Mouse (Mus musculus): Measurements from ENCODE around the gene Ntn4.

Gene Ntn4

DNA sequence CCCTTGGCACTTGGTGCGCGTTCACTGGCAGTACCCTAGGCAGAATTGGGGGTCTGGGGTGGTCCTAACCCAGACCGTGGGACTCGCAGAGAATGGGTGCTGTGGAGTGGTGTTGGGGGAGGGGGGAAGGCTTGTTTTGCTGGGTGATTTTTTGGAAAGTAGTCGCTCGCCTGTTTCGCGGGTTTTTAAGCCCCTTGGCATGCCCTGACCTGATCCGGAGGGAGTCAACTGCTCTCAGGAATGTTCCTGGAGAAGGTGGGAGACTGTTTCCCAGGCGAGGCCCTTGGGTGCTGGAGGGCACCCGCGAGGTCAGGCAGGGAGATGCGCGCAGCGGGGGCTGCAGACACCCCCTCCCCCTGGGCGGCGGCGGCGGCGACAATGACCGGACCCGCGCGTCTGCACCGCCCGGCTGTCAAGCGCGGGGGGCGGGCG lies at the start of gene Ntn4:
Ntn4 (plus strand) TSS at position 161 of the 432 bp plus-strand sequence.
- no peak for DNase-seq (ENCODE audit: low spot score)

DNA sequence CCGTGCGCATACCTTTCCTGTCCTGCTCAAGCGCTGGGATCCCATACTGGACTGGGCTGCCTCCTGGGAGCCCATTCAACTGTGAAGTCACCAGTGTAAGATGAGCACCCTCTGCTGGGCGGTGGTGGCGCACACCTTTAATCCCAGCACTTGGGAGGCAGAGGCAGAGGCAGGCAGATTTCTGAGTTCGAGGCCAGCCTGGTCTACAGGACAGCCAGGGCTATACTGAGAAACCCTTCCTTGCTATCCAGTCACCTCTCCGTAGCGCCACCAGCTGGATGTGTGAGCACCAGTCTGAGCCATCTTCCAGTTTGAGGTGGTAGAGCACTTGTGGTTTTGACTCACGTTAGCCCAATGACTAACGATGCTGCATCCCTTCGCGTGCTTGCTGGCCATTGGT lies 48.0 kb upstream of the Ntn4 start:
- DNase-seq (ENCODE audit: low spot score) = no peak

DNA sequence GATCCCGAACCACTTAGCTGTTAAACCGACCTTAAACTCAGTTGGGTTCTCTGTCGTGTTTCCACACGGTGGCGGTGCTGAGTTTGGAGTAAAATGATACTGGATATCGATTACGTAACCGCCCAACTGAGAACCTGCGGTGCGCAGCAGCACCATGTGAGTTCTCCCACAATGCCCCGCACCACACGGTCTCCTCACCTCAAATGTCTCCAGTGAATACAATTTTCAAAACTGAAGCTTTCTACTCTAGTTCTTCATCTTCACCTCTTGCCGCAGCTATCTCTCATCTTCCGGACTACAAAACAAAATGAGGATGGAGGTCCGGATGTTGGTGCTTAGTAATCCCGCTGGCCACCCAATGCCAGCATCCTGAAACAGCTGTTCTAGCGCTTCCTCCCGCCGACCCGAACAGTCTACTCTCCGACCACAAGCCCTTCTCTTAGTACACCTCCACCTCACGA lies 46.4 kb upstream of the Ntn4 start:
- DNase-seq (ENCODE audit: low spot score) = peak; percentile 80

DNA sequence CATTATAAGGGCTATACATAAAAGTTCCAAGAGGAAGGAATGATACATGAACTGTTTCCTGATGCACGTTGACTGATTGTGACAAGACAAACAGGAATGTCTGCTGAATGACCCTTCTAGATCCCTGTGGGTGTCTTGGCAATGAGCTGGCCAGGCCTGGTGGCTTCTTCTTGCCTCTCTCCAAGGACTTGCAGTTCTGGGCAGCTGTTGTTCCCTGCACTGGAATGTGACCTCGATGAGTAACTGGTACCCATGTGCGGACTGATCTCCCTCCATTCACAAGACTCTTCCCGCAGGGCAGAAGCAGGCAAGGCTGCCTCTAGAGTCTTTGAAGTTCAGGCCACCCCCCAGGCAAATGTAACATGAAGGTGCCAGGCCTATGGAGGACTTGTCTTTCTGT lies 44.6 kb upstream of the Ntn4 start:
- no peak for DNase-seq (ENCODE audit: low spot score)

DNA sequence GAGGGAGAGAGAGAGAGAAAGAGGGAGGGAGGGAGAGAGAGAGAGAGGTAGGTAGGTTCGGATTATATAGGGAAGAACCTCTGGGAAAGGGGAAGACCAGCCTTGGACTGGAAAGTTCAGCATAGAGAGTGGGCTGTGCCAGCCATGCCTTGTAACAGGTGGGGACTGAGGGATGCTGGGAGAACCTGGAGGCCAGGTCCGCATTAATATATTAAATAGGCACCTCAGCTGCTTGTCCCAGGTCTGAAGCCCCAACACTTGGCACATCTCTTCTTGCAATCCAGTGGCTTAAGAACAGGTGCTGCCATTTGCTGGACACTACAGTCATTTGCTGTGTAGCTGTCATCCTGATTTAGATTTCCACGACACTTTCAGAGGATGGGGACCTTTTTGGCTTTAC lies 43.8 kb upstream of the Ntn4 start:
- no peak for DNase-seq (ENCODE audit: low spot score)

DNA sequence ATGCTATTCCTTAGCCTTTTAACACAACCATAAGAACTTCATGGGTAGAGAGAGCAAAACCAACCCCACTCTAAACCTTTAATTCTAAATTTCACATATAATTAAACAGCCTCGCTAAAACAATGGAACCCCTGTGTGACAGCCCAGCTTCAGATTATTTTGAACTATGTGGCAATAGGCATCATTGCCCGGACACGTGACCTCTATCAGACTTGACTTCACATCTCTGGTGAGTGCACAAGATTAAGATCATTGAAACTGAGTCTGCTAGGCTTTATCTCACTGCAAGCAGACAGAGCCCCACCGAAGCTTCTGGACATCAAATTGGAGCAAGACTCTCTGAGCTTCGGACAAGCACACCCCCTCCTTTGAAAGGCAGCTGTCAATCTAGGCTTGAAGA lies 38.2 kb upstream of the Ntn4 start:
- DNase-seq (ENCODE audit: low spot score) = no peak

DNA sequence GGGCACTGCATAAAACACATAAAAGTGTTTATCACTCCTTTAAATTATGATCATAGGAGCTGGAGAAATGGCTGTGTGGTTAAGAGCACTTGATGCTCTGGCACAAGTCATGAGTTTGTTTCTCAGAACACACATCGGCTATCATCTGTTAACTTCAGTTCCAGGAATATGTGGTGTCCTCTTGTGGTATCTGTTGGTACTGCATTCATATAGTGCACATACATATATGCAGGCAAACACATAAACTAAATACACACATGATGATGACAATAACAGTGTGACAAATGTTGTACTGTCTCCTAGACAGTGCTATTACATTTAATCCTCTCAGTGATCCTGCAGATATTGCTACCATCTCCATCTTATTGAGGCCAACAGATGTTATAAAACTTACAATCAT lies 37.2 kb upstream of the Ntn4 start:
- DNase-seq (ENCODE audit: low spot score) = no peak

DNA sequence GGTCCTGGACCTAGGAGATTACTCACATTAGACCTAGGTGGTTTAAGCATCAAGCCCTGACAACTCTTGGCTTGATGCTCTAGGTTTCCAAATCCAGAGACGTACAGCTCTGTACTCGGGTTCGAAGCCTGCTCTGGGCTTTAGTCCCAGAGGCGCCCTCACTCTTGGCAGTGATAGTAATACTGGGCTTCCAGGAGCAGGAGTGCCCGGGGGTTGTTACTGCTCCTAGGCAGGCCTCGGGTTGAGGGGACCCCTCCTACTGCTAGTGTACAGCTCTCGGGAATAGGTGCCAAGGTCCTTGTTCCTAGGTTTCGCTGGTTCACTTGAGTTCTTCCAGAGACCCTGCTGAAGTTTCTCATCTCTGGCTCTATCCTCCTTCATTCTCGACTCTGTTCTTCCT lies 34.2 kb upstream of the Ntn4 start:
- DNase-seq (ENCODE audit: low spot score) = no peak

DNA sequence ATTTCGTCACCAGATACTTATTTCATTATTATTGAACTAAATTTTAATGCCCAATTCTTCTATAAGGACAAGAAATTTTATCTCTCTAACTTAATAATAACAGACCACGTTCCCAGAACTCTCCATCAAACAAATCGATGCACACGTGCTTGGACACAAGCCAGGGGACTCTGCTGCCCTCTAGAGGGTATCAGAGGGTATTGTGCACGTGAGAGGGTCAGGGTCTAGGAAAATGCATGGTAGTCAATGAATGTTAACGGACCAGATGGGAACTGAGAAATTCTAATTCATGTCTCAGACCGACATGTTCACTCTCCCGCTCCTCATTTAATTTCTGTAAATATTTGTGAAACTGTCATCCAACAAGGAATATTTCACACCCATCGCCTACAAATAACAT lies 32.4 kb upstream of the Ntn4 start:
- DNase-seq (ENCODE audit: low spot score) = no peak

DNA sequence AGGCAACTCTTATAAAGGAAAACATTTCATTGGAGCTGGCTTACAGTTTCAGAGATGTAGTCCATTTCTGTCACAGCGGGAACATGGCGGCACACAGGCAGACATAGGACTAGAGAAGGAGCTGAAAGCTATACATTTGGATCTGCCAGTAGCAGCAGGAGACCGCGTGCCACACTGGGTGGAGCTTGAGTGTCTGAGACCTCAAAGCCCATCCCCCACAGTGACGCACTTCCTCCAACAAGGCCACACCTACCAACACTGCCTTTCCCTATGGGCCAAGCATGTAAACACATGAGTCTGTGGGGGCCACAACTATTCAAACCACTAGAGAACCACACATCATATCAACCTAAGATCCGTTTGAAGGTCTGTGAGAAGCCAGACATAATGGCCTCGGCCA lies 31.2 kb upstream of the Ntn4 start:
- no peak for DNase-seq (ENCODE audit: low spot score)

DNA sequence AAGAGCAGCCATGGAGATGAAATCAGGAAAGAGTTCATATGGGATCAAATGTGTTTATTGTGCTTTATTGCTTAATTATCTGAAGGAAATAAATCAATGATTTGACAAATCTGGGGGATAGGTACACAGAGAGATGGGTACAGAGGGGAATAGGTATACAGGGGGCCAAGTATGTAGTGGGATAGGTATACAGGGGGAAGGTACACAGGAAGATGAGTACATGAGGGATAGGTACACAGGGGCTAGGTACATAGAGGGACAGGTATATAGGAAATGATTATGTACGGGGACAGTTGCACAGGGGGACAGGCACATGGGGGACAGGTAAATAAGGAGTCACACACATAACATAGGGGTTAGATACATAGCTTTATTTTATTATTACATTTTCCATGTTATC lies 29.6 kb upstream of the Ntn4 start:
- DNase-seq (ENCODE audit: low spot score) = no peak

DNA sequence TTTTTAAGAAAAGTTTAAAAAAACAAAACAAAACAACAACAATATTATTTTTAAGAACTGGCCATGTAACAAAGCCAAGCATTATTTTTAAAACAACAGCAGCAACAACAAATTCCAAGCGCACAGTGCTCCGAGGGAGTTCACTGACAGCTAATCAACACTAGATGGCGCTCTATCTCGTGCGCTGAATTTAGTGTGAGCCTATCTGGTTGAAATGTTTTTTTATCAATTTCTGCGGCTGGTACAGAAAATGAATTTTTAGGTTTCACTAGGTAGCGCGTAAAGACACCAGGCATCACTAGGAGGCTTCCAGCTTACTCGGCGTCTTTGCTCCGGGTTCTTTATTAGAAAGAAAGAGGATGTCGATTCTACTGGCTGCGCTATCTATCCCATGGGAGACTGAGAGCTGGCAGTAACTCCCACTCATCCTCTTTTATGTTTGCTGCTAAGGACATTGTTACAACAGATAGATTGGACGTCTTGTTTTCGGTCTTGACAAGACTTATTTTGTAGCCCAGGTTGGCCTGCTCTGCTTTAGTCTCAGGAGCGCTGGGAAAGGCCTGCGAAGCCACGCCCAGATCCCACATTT lies 29.0 kb upstream of the Ntn4 start:
- no peak for DNase-seq (ENCODE audit: low spot score)

DNA sequence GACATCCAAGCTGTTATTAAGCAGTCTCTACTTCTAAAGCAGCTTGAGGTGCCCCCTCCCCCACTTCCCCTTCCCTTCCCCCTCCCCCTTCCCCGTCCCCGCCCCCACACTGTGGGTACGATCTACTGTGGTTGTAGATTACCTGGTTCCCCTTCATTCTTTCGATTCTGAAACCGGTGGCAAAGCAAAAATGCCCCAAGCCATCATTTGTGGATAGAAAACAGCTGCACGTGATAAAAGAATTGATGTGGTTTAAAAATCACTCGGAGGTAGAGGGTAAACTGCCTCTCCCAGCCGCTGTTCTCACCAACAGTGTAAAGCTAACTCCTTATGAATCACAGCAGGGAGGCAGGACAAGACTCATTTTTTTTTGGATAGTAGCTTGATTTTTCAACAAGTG lies 25.6 kb upstream of the Ntn4 start:
- no peak for DNase-seq (ENCODE audit: low spot score)

DNA sequence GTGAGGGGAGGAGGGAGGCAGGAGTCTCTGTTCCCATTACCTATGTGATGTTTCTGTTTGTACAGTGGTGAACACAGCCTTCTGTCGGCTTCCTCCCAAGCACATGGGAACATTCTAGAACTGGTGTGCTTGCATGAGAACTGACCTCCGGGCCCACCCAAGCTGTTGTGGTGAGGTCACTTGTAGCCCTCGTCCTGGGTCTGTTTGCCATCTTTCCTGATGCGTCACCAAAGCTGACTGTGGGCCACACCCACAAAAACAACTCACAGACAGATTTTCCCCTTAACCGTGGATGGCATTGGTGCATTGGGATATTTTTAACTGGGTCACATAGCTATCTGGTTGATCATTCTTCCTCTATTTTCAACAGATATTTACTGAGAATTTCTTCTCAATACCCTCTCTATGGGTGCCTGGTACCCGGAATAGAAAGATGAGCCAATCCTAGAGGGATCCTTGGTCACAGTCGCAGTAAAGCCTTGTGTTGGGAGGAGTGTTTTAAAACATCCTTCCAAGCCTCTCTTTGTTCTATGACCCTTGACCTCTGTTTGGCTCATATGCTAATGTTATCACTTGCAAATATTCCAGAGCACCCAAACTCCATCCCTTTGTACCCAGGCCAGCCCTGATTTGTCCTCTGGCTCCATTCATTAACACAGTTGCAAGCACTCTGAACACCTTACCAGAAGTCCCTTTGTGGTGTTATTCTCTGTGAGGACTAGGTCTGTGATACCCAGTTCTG lies 19.9 kb upstream of the Ntn4 start:
- no peak for DNase-seq (ENCODE audit: low spot score)

DNA sequence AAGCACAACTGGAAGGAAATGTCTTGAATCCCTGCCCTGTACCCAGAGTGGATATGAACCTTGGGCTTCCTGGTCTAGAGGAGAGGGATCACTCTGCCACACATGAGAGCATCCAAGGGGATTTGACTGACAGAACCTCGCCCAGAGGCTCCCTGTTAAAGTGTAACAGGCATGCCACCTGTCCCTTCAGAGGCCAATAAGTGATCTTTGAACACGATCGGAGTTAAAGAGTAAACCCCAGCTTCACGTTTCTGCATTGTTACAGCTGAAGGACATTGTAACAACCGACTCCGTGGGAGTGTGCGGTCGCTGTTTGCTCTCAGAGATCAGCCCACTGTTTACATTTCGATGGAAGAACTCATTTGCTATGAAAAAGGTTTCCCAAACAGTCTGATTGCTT lies 16.8 kb upstream of the Ntn4 start:
- no peak for DNase-seq (ENCODE audit: low spot score)

DNA sequence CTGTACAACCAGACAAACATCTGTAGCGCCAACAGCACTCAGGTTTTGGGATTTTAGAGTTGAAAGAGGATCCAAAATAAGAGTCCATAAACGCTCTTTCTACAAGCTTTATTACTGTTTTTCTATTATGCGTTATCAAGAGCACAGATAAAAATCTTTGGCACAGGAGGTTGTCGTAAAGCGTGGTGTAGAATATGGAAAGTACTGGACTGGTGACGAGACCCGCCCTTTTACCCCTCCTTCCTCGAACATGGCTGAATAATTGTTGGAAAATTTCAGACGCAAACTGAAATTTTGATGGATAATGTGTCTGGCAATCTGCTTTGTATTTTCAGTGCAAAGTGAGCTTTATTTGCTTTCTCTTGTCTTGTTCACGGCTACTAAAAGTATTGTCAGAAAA lies 16.3 kb upstream of the Ntn4 start:
- DNase-seq (ENCODE audit: low spot score) = no peak

DNA sequence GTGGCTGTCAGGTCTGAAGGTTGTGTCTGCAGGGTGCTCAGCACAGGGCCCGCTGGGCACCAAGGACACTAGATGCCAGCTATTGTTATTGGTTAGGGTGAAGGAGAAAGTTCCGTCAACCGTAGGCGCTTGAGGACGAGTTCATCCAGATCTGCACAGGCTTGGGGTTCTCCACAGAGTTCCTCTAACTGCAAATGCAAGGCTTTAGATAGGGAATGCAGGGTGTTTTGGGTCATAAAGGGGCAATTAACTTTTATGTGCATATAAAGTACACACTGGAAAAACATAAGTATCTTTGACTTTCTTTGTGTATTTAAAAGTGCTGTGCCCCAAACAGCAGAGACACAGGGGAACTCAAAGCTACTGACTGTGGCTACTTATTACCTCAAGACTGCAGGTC lies 10.2 kb upstream of the Ntn4 start:
- DNase-seq (ENCODE audit: low spot score) = no peak

DNA sequence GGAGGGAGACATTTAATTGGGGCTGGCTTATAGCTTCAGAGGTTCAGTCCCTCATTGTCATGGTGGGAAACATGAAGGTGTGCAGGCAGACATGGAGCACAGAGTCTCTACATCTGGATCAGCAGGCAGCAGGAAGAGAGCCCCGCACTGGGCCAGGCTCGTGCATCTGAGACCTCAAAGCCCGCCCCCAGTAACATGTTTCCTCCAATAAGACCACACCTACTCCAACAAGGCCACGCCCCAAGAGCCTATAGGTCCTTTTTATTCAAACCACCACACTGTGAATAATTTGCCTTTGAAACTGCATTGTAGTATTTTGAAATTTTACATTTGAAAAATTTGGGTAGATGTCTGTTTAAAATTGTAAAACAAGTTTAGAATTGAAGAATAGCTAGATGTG lies 8.4 kb upstream of the Ntn4 start:
- no peak for DNase-seq (ENCODE audit: low spot score)

DNA sequence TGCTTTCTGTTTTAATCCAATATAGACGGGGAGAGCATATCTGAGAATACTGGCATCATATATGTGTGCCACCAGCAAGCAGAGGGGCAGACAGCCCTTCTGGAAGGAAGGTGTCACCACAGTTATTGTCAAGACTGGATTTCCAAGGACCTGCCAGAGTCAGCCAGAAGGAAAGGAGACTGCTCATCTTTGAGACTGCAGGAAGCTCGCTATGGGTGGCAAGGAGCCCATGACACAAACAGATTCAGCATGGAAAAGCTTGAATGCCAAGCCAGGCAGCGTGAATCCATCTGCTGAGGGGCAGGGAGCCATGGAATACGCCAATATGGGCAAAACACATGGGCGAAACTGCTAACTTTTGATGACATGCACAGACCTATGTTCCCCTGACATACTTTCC lies 6.9 kb upstream of the Ntn4 start:
- DNase-seq (ENCODE audit: low spot score) = no peak

DNA sequence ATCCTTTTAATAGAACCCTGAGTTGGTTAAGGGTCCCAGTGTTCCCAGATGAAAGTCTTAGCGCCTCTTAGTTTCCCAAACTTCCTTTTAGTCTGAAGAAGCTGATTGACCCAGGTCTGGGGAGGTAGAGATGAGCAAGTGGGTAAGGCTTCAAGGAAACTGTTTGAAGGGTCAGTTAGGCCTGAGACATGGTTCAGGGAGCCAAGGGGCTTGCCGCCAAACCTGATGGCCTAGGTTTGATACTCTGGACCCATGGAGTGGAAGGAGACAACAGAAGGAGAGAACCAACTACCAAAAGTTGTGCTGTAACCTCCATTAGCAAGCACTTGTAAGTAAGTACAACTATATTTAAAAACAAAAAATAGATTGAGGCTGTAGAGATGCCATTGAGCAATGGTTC lies 6.5 kb upstream of the Ntn4 start:
- DNase-seq (ENCODE audit: low spot score) = no peak

DNA sequence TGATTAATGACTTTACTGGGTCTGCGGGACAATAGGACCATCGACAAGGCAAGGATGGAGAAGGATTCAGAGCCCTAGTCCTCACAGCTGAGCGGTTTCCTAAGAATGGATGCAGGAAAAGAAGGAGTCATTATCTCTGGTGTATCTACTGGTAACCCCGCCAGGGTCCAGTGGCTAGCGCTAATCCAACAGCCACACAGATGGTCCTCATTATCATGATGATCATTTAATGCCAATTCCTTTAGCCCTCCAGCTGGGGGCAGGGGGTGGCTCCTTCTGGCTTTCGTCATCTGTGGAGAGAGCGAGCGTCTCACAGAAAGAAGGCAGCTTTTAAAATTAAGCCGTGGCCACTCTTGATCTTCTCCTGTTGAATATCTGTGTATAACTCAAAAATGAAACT lies 4.5 kb upstream of the Ntn4 start:
- DNase-seq (ENCODE audit: low spot score) = no peak

DNA sequence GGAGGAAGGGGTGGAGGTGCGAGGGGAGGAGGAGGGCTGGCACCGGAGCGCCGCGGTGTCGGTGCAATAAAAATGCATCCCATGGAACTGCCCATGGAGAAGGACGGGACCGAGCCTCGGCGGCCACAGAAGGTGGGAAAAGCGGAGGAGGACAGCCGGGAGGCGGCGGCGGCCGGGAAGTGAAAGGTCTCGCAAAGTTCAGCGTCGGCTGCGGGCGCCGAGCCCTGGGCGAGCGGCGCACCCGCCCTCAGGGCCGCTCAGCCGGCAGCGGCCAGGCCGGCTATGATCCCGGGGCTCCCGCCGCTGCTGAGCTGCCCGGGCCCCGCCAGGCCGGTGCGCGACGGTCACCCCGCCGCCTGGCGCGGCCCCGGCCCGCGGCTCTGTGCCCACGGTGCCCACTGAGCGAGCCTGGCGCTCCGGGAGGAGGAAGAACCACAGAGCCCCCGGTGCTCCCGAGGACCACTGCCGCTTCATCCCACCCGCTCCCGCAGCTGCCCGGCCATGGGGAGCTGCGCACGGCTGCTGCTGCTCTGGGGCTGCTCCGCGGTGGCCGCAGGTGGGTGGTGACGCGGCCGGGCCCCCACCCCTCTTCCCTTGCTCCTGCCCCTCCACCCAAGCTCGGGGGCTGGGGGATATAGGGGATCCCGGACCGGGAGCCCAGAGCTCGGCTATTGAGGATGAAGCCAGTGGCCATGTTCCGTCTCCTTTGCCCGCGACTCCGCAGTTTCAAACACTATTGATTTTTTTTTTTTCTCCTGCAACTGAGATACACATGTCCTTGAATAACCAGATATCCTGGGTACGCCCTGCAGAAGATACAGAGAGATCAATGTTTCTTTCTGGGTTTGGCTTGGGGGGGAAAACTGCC lies 706 bp downstream of the Ntn4 start:
- no peak for DNase-seq (ENCODE audit: low spot score)
